Mouse (Mus musculus) liver, embryonic 15.5 days (tissue): ENCODE data around the gene Ell3. TPM values are rescaled to one million over a fixed set of nuclear protein-coding genes. Genes with fewer than 3 reads are reported as not detected.
"Not testable (repeated sequence)": the region's sequence is repeated elsewhere in the genome, so short reads cannot be mapped to it uniquely, and the experiment has no call there.

Experiments
- ATAC-seq: fragments of 200-750 bp; cut with Nextera tagmentation; 2 replicates; pipeline ENCODE4 v1.8.0; 2017; ENCODE audit warnings: moderate number of reproducible peaks, mild to moderate bottlenecking, moderate library complexity; ENCODE audit not compliant: insufficient read depth
- H3K27ac ChIP-seq: fragments of 300-500 bp; sonication (generic); replicated peaks from 2 replicates; pipeline ENCODE4 v1.5.1; 2015; ENCODE audit warnings: mild to moderate bottlenecking, inconsistent platforms
- H3K27me3 ChIP-seq: fragments of 300-500 bp; sonication (generic); 2 replicates; pipeline ENCODE4 v1.6.1; 2015; ENCODE audit warnings: mild to moderate bottlenecking, inconsistent platforms
- H3K36me3 ChIP-seq: fragments of 300-500 bp; sonication (generic); replicated peaks from 2 replicates; pipeline ENCODE4 v1.6.1; 2015; ENCODE audit warnings: moderate library complexity, mild to moderate bottlenecking, inconsistent platforms
- H3K4me1 ChIP-seq: fragments of 300-500 bp; sonication (generic); replicated peaks from 2 replicates; pipeline ENCODE4 v1.6.1; 2015; ENCODE audit warnings: inconsistent platforms
- H3K4me2 ChIP-seq: fragments of 300-500 bp; sonication (generic); 2 replicates; pipeline ENCODE4 v1.6.1; 2015; ENCODE audit warnings: moderate library complexity, mild to moderate bottlenecking, inconsistent platforms
- H3K4me3 ChIP-seq: fragments of 300-500 bp; sonication (generic); replicated peaks from 2 replicates; pipeline ENCODE4 v1.5.1; 2015; ENCODE audit warnings: mild to moderate bottlenecking, inconsistent platforms
- H3K9ac ChIP-seq: fragments of 300-500 bp; sonication (generic); 2 replicates; pipeline ENCODE4 v1.6.1; 2015; ENCODE audit warnings: moderate library complexity, mild to moderate bottlenecking, inconsistent platforms
- H3K9me3 ChIP-seq: fragments of 300-500 bp; sonication (generic); replicated peaks from 2 replicates; pipeline ENCODE4 v1.6.1; 2016; ENCODE audit warnings: inconsistent platforms
- WGBS: fragments of 180-500 bp; shearing (Covaris S2); methylation state at CpG from one replicate; pipeline ENCODE4 v1.1.7; 2015; ENCODE audit warnings: mixed read lengths; ENCODE audit not compliant: insufficient replicate concordance; 5-methylcytosine and 5-hydroxymethylcytosine counted together
- polyA plus RNA-seq: library from polyadenylated mRNA; unstranded; fragments of >200 nt; fragmentation: Nextera tagmentation; extraction: Ambion mirVana; gene quantifications from 2 replicates; pipeline ENCODE4 v1.2.1, GENCODE M21; 2015

The Ell3 gene
- polyA plus RNA-seq: 2.9 and 3.0 TPM in 2 replicates

- Histone ChIP-seq H3K27ac (no peak within 1 kb of the TSS), H3K4me1 (peaks cover 38% of the 10 kb centered on the region), H3K9ac (peak within 1 kb of the TSS; percentile 61; the same call in 1 of the 2 replicates), H3K9me3 (no peaks in the 10 kb centered on the region), H3K36me3 (0 out of 2 replicates have a peak, but pooled peaks cover 4% of the 10 kb centered on the region), H3K4me3 (peak within 1 kb of the TSS; percentile 59), H3K4me2 (peak within 1 kb of the TSS; percentile 92), H3K27me3 (peaks cover 38% of the 10 kb centered on the region)
- no peak for ATAC-seq
- 78% methylated on average over 1 of the region's 1 CpGs for WGBS
Observed at GRCm38 (mm10) chr2:121444178-121444577, at the start of gene Ell3. TSS of gene Ell3 (minus strand) at chr2:121444278.

GRCm38 (mm10) chr2:121484403-121484802, 40.3 kb upstream of the Ell3 start:
- not testable (repeated sequence) for H3K4me1 ChIP-seq, H3K27me3 ChIP-seq, H3K36me3 ChIP-seq, H3K9ac ChIP-seq, ATAC-seq, H3K4me3 ChIP-seq, H3K4me2 ChIP-seq, H3K9me3 ChIP-seq, H3K27ac ChIP-seq
- WGBS: 45% methylated on average over 2 of the region's 2 CpGs

- no peak overlapping the region for H3K9ac ChIP-seq
- no peaks in the 10 kb centered on the region for H3K27me3 ChIP-seq
- H3K27ac ChIP-seq: no peak overlapping the region
- no peak overlapping the region for H3K4me2 ChIP-seq
- no peaks in the 10 kb centered on the region for H3K36me3 ChIP-seq
- H3K4me1 ChIP-seq: no peaks in the 10 kb centered on the region
- no peak overlapping the region for H3K4me3 ChIP-seq
- no peak for ATAC-seq
- 70% methylated on average over 8 of the region's 8 CpGs for WGBS
- H3K9me3 ChIP-seq: no peaks in the 10 kb centered on the region
Observed at GRCm38 (mm10) chr2:121483576-121483975, 39.5 kb upstream of the Ell3 start.

GRCm38 (mm10) chr2:121480916-121481315, 36.8 kb upstream of the Ell3 start:
- H3K4me1 ChIP-seq, H3K4me3 ChIP-seq, H3K36me3 ChIP-seq, H3K9ac ChIP-seq, H3K27me3 ChIP-seq, H3K27ac ChIP-seq, ATAC-seq, H3K9me3 ChIP-seq, H3K4me2 ChIP-seq: not testable (repeated sequence)
- 79% methylated on average over 13 of the region's 13 CpGs for WGBS

GRCm38 (mm10) chr2:121480498-121480897, 36.4 kb upstream of the Ell3 start:
- H3K9ac ChIP-seq: no peak overlapping the region
- no peaks in the 10 kb centered on the region for H3K4me1 ChIP-seq
- H3K4me3 ChIP-seq: no peak overlapping the region
- 36% methylated on average over 3 of the region's 3 CpGs for WGBS
- no peaks in the 10 kb centered on the region for H3K9me3 ChIP-seq
- no peak overlapping the region for H3K27ac ChIP-seq
- no peak for ATAC-seq
- no peaks in the 10 kb centered on the region for H3K27me3 ChIP-seq
- no peak overlapping the region for H3K4me2 ChIP-seq
- H3K36me3 ChIP-seq: no peaks in the 10 kb centered on the region

GRCm38 (mm10) chr2:121477491-121478266, 33.6 kb upstream of the Ell3 start:
- Histone ChIP-seq H3K9me3 (no peaks in the 10 kb centered on the region), H3K4me1 (peaks cover 7% of the 10 kb centered on the region), H3K27ac (no peak overlapping the region), H3K36me3 (no peaks in the 10 kb centered on the region), H3K9ac (no peak overlapping the region), H3K4me3 (no peak overlapping the region), H3K4me2 (no peak overlapping the region), H3K27me3 (no peaks in the 10 kb centered on the region)
- ATAC-seq: no peak
- 69% methylated on average over 3 of the region's 3 CpGs for WGBS

- not testable (repeated sequence) for H3K36me3 ChIP-seq, H3K4me2 ChIP-seq
Observed at GRCm38 (mm10) chr2:121475306-121475705, 31.2 kb upstream of the Ell3 start.

GRCm38 (mm10) chr2:121474180-121474535, 30.1 kb upstream of the Ell3 start:
- peak; percentile 50 for ATAC-seq
- peak overlapping the region; percentile 75 for H3K4me3 ChIP-seq
- peak overlapping the region; percentile 83 for H3K27ac ChIP-seq
- H3K9me3 ChIP-seq: no peaks in the 10 kb centered on the region
- H3K9ac ChIP-seq: peak overlapping the region; percentile 70
- peak overlapping the region; percentile 82 for H3K4me2 ChIP-seq
- no peaks in the 10 kb centered on the region for H3K36me3 ChIP-seq
- no peaks in the 10 kb centered on the region for H3K27me3 ChIP-seq
- peaks cover 11% of the 10 kb centered on the region for H3K4me1 ChIP-seq
- WGBS: 21% methylated on average over 8 of the region's 8 CpGs

More at GRCm38 (mm10) chr2:121475306-121475705, 31.2 kb upstream of the Ell3 start:
- H3K27me3 ChIP-seq, H3K4me3 ChIP-seq, H3K27ac ChIP-seq, H3K9me3 ChIP-seq, ATAC-seq, H3K9ac ChIP-seq: not testable (repeated sequence)
- 86% methylated on average over 2 of the region's 2 CpGs for WGBS
- H3K4me1 ChIP-seq: peaks cover 11% of the 10 kb centered on the region

- Histone ChIP-seq H3K9ac (peak within 1 kb of the TSS; percentile 70), H3K4me3 (peak within 1 kb of the TSS; percentile 75), H3K27ac (peak within 1 kb of the TSS; percentile 83), H3K4me2 (peak within 1 kb of the TSS; percentile 82), H3K4me1 (peaks cover 11% of the 10 kb centered on the region)
- peak; percentile 94 for ATAC-seq
- WGBS: 3% methylated on average over 41 of the region's 41 CpGs
- H3K9me3 ChIP-seq, H3K27me3 ChIP-seq, H3K36me3 ChIP-seq: not testable (repeated sequence)
Observed at GRCm38 (mm10) chr2:121473301-121474179, 29.5 kb upstream of the Ell3 start, which contains the start of gene Mfap1b. TSS of gene Mfap1b (minus strand) at chr2:121474067.

GRCm38 (mm10) chr2:121472783-121473182, 28.7 kb upstream of the Ell3 start:
- not testable (repeated sequence) for H3K27ac ChIP-seq, H3K27me3 ChIP-seq, H3K36me3 ChIP-seq, H3K9ac ChIP-seq, ATAC-seq, H3K9me3 ChIP-seq
- 89% methylated on average over 3 of the region's 3 CpGs for WGBS
- peak overlapping the region; percentile 75 for H3K4me3 ChIP-seq
- H3K4me1 ChIP-seq: peaks cover 11% of the 10 kb centered on the region
- peak overlapping the region; percentile 82; the same call in 1 of the 2 replicates for H3K4me2 ChIP-seq

GRCm38 (mm10) chr2:121468982-121469381, 24.9 kb upstream of the Ell3 start:
- not testable (repeated sequence) for ATAC-seq, H3K4me3 ChIP-seq, H3K27me3 ChIP-seq, H3K4me1 ChIP-seq, H3K36me3 ChIP-seq, H3K9ac ChIP-seq, H3K4me2 ChIP-seq, H3K27ac ChIP-seq, H3K9me3 ChIP-seq
- 56% methylated on average over 4 of the region's 6 CpGs for WGBS
